In genomic region chr7:98523813-98524361, GRCm38 (mm10) we compare ENCODE assay signal across 8 mouse cellular contexts. TPM values are rescaled to one million over a fixed set of nuclear protein-coding genes. Genes with fewer than 3 reads are reported as not detected.
A peak's percentile ranks its signal among the peaks of the same experiment; 100 is the strongest.
DNase-seq lines count a peak whose midpoint lies in the region; ATAC-seq lines count a peak whose summit lies in the region.

No protein-coding gene starts in this region.

- DNase-seq in cerebellum, postnatal 10 days, result peak; percentile 79 to 82
- DNase-seq in 3T3-L1 (ENCODE audit: low read depth, low spot score), result peak; percentile 88
- peak; percentile 54 to 72 for DNase-seq in heart, postnatal 10 days
- peak; percentile 83 for DNase-seq in kidney, postnatal 10 days
- DNase-seq in naive thymus-derived CD4-positive, alpha-beta T cell, adult 2 months (ENCODE audit: low read depth), result peak; percentile 47
- no peak for DNase-seq in urinary bladder, adult 18-20 months (ENCODE audit: low spot score in 2 of 2)

- intact Hi-C loops in heart, postnatal 10 days (cut with DNase I), result no loop called here

- ATAC-seq in cerebellum, adult (ENCODE audit: insufficient number of reproducible peaks, low FRiP score, low TSS enrichment), result no peak
- peak; percentile 73 for ATAC-seq in common myeloid progenitor, adult 5-6 weeks (replicated peaks; ENCODE audit: low read depth, poor library complexity, severe bottlenecking)

RNA-seq across cellular contexts. Expression of gene Lrrc32, which starts 34.8 kb away (rescaled TPM):
- total RNA-seq in common myeloid progenitor, adult 5-6 weeks (2017), result not detected in 2 replicates
- 10 to 100 TPM; 17.9 to 18.7 TPM for total RNA-seq in heart, postnatal 10 days (2021)

Comparison
In these comparisons a context has a peak if more than half of its experiments do, and no peak if none do; other contexts are left out.
1. DNase-seq: peak in cerebellum, postnatal 10 days (2 of 2), 3T3-L1 (single experiment), heart, postnatal 10 days (2 of 2), kidney, postnatal 10 days (single experiment) and naive thymus-derived CD4-positive, alpha-beta T cell, adult 2 months (single experiment); none in urinary bladder, adult 18-20 months (0 of 2).
2. RNA of gene Lrrc32, which starts 34.8 kb away (total RNA-seq): 17.9 to 18.7 TPM in heart, postnatal 10 days; not detected in common myeloid progenitor, adult 5-6 weeks; every median in the first group is over 10 times any median in the second.